Mouse (Mus musculus) embryonic facial prominence, embryonic 13.5 days (tissue): ENCODE measurements around the gene Rpgrip1l. TPM values are rescaled to one million over a fixed set of nuclear protein-coding genes. Genes with fewer than 3 reads are reported as not detected.

Experiments
- ATAC-seq: fragments of 200-750 bp; cut with Nextera tagmentation; 2 replicates; pipeline ENCODE4 v1.8.0; 2017; ENCODE audit warnings: low read depth; ENCODE audit not compliant: insufficient number of reproducible peaks, insufficient read depth, low FRiP score, low TSS enrichment
- H3K27ac ChIP-seq: fragments of 300-500 bp; sonication (generic); 2 replicates; pipeline ENCODE4 v1.5.1; 2015; ENCODE audit warnings: moderate library complexity, mild to moderate bottlenecking, inconsistent platforms
- H3K27me3 ChIP-seq: fragments of 300-500 bp; sonication (generic); 2 replicates; pipeline ENCODE4 v1.6.1; 2015; ENCODE audit warnings: mild to moderate bottlenecking, inconsistent platforms
- H3K36me3 ChIP-seq: fragments of 300-500 bp; sonication (generic); 2 replicates; pipeline ENCODE4 v1.6.1; 2015; ENCODE audit warnings: mild to moderate bottlenecking, inconsistent platforms
- H3K4me1 ChIP-seq: fragments of 300-500 bp; sonication (generic); 2 replicates; pipeline ENCODE4 v1.6.1; 2015; ENCODE audit warnings: inconsistent platforms
- H3K4me2 ChIP-seq: fragments of 300-500 bp; sonication (generic); 2 replicates; pipeline ENCODE4 v1.6.1; 2015; ENCODE audit warnings: moderate library complexity, mild to moderate bottlenecking, inconsistent platforms
- H3K4me3 ChIP-seq: fragments of 300-500 bp; sonication (generic); 2 replicates; pipeline ENCODE4 v1.5.1; 2015; ENCODE audit warnings: mild to moderate bottlenecking, inconsistent platforms
- H3K9ac ChIP-seq: fragments of 300-500 bp; sonication (generic); 2 replicates; pipeline ENCODE4 v1.6.1; 2015; ENCODE audit warnings: mild to moderate bottlenecking, inconsistent platforms
- H3K9me3 ChIP-seq: fragments of 300-500 bp; sonication (generic); 2 replicates; pipeline ENCODE4 v1.6.1; 2016; ENCODE audit warnings: inconsistent platforms
- WGBS: fragments of 180-500 bp; shearing (Covaris S2); methylation state at CpG from one replicate; pipeline ENCODE4 v1.1.7; 2015; ENCODE audit warnings: mixed read lengths; 5-methylcytosine and 5-hydroxymethylcytosine counted together
- polyA plus RNA-seq: library from polyadenylated mRNA; unstranded; fragments of >200 nt; fragmentation: Nextera tagmentation; extraction: Ambion mirVana; gene quantifications from 2 replicates; pipeline ENCODE4 v1.2.1, GENCODE M21; 2015

Gene Rpgrip1l
- polyA plus RNA-seq, 1 experiment from 2014 or later, result 21.5 TPM

GRCm38 (mm10) chr8:91224227-91224626 lies 88.8 kb downstream of the Rpgrip1l start:
- H3K27ac ChIP-seq, result no peak overlapping the region
- no peak overlapping the region for H3K9ac ChIP-seq
- WGBS, result 92% methylated on average over 7 of the region's 7 CpGs
- H3K36me3 ChIP-seq, result no peaks in the 10 kb centered on the region
- no peak overlapping the region for H3K4me2 ChIP-seq
- H3K9me3 ChIP-seq, result no peaks in the 10 kb centered on the region
- no peak for ATAC-seq
- H3K27me3 ChIP-seq, result no peaks in the 10 kb centered on the region
- 0 out of 2 replicates have a peak, but pooled peaks cover 3% of the 10 kb centered on the region for H3K4me1 ChIP-seq
- H3K4me3 ChIP-seq, result no peak overlapping the region

- H3K27me3 ChIP-seq, result no peaks in the 10 kb centered on the region
- H3K4me3 ChIP-seq, result no peak overlapping the region
- H3K27ac ChIP-seq, result peak overlapping the region; percentile 24; the same call in 1 of the 2 replicates
- H3K4me1 ChIP-seq, result peaks cover 15% of the 10 kb centered on the region
- no peaks in the 10 kb centered on the region for H3K9me3 ChIP-seq
- H3K4me2 ChIP-seq, result no peak overlapping the region
- no peak overlapping the region for H3K9ac ChIP-seq
- ATAC-seq, result peak; percentile 64; the same call in 1 of the 2 replicates
- H3K36me3 ChIP-seq, result no peaks in the 10 kb centered on the region
- WGBS, result 70% methylated on average over 2 of the region's 2 CpGs
These were observed 91.2 kb downstream of the Rpgrip1l start for GRCm38 (mm10) chr8:91221841-91222240.

GRCm38 (mm10) chr8:91218271-91218670 lies 94.8 kb downstream of the Rpgrip1l start:
- Histone ChIP-seq H3K9me3 (no peaks in the 10 kb centered on the region), H3K36me3 (no peaks in the 10 kb centered on the region), H3K4me3 (no peak overlapping the region), H3K27ac (peak overlapping the region; percentile 81), H3K27me3 (no peaks in the 10 kb centered on the region), H3K9ac (no peak overlapping the region), H3K4me2 (no peak overlapping the region), H3K4me1 (peaks cover 21% of the 10 kb centered on the region)
- no peak for ATAC-seq
- 52% methylated on average over 4 of the region's 4 CpGs for WGBS

GRCm38 (mm10) chr8:91217062-91217905 lies 95.8 kb downstream of the Rpgrip1l start:
- WGBS, result 40% methylated on average over 5 of the region's 5 CpGs
- no peaks in the 10 kb centered on the region for H3K9me3 ChIP-seq
- ATAC-seq, result no peak
- 0 out of 2 replicates have a peak overlapping the region, but pooled peaks have one; percentile 28 for H3K4me2 ChIP-seq
- 0 out of 2 replicates have a peak overlapping the region, but pooled peaks have one; percentile 7 for H3K9ac ChIP-seq
- H3K4me1 ChIP-seq, result peaks cover 21% of the 10 kb centered on the region
- H3K27ac ChIP-seq, result peak overlapping the region; percentile 81
- no peaks in the 10 kb centered on the region for H3K36me3 ChIP-seq
- H3K4me3 ChIP-seq, result no peak overlapping the region
- no peaks in the 10 kb centered on the region for H3K27me3 ChIP-seq

GRCm38 (mm10) chr8:91214287-91214686 lies 98.8 kb downstream of the Rpgrip1l start:
- no peak overlapping the region for H3K4me2 ChIP-seq
- H3K4me1 ChIP-seq, result peaks cover 19% of the 10 kb centered on the region
- no peaks in the 10 kb centered on the region for H3K27me3 ChIP-seq
- H3K36me3 ChIP-seq, result no peaks in the 10 kb centered on the region
- no peak overlapping the region for H3K9ac ChIP-seq
- 78% methylated on average over 3 of the region's 3 CpGs for WGBS
- ATAC-seq, result no peak
- no peaks in the 10 kb centered on the region for H3K9me3 ChIP-seq
- H3K4me3 ChIP-seq, result no peak overlapping the region
- H3K27ac ChIP-seq, result no peak overlapping the region

GRCm38 (mm10) chr8:91212948-91213347 lies 100.1 kb downstream of the Rpgrip1l start:
- Histone ChIP-seq H3K27me3 (no peaks in the 10 kb centered on the region), H3K4me2 (no peak overlapping the region), H3K27ac (no peak overlapping the region), H3K4me1 (peaks cover 16% of the 10 kb centered on the region), H3K9ac (no peak overlapping the region), H3K9me3 (no peaks in the 10 kb centered on the region), H3K4me3 (no peak overlapping the region), H3K36me3 (no peaks in the 10 kb centered on the region)
- ATAC-seq, result no peak
- WGBS, result 64% methylated on average over 2 of the region's 2 CpGs

- 71% methylated on average over 3 of the region's 3 CpGs for whole genome bisulfite sequencing
- H3K27ac ChIP-seq, result no peak overlapping the region
- peaks cover 4% of the 10 kb centered on the region; the same call in 1 of the 2 replicates for H3K4me1 ChIP-seq
- ATAC-seq, result no peak
- H3K36me3 ChIP-seq, result no peaks in the 10 kb centered on the region
- H3K27me3 ChIP-seq, result no peaks in the 10 kb centered on the region
- no peaks in the 10 kb centered on the region for H3K9me3 ChIP-seq
- no peak overlapping the region for H3K9ac ChIP-seq
- no peak overlapping the region for H3K4me3 ChIP-seq
- no peak overlapping the region for H3K4me2 ChIP-seq
These were observed 103.4 kb downstream of the Rpgrip1l start for GRCm38 (mm10) chr8:91209658-91210057.

- Histone ChIP-seq H3K27ac (no peak overlapping the region), H3K9me3 (no peaks in the 10 kb centered on the region), H3K4me3 (no peak overlapping the region), H3K4me2 (no peak overlapping the region), H3K36me3 (no peaks in the 10 kb centered on the region), H3K4me1 (peaks cover 4% of the 10 kb centered on the region; the same call in 1 of the 2 replicates), H3K27me3 (no peaks in the 10 kb centered on the region), H3K9ac (no peak overlapping the region)
- WGBS, result 76% methylated on average over 2 of the region's 2 CpGs
- ATAC-seq, result no peak
These were observed 105.4 kb downstream of the Rpgrip1l start for GRCm38 (mm10) chr8:91207676-91208075.

- H3K4me3 ChIP-seq, result no peak overlapping the region
- ATAC-seq, result no peak
- H3K4me1 ChIP-seq, result peaks cover 4% of the 10 kb centered on the region; the same call in 1 of the 2 replicates
- no peak overlapping the region for H3K27ac ChIP-seq
- 87% methylated on average over 6 of the region's 6 CpGs for WGBS
- no peaks in the 10 kb centered on the region for H3K27me3 ChIP-seq
- H3K36me3 ChIP-seq, result no peaks in the 10 kb centered on the region
- no peaks in the 10 kb centered on the region for H3K9me3 ChIP-seq
- no peak overlapping the region for H3K9ac ChIP-seq
- no peak overlapping the region for H3K4me2 ChIP-seq
These were observed 107.2 kb downstream of the Rpgrip1l start for GRCm38 (mm10) chr8:91205897-91206296.

GRCm38 (mm10) chr8:91201184-91201583 lies 111.9 kb downstream of the Rpgrip1l start:
- Histone ChIP-seq H3K4me2 (no peak overlapping the region), H3K4me3 (no peak overlapping the region), H3K9ac (no peak overlapping the region), H3K36me3 (no peaks in the 10 kb centered on the region), H3K9me3 (no peaks in the 10 kb centered on the region), H3K27ac (no peak overlapping the region), H3K27me3 (no peaks in the 10 kb centered on the region), H3K4me1 (peaks cover 14% of the 10 kb centered on the region; the same call in 1 of the 2 replicates)
- no peak for ATAC-seq
- 64% methylated on average over 2 of the region's 2 CpGs for WGBS

GRCm38 (mm10) chr8:91199876-91200275 lies 113.2 kb downstream of the Rpgrip1l start, which contains the start of gene Aktip:
Gene Aktip (minus strand): TSS chr8:91199976.
- ATAC-seq, result no peak
- H3K36me3 ChIP-seq, result no peaks in the 10 kb centered on the region
- no peak within 1 kb of the TSS for H3K4me3 ChIP-seq
- no peak within 1 kb of the TSS for H3K9ac ChIP-seq
- H3K27me3 ChIP-seq, result no peaks in the 10 kb centered on the region
- 93% methylated on average over 7 of the region's 7 CpGs for WGBS
- no peak within 1 kb of the TSS for H3K4me2 ChIP-seq
- peaks cover 14% of the 10 kb centered on the region; the same call in 1 of the 2 replicates for H3K4me1 ChIP-seq
- H3K27ac ChIP-seq, result no peak within 1 kb of the TSS
- H3K9me3 ChIP-seq, result no peaks in the 10 kb centered on the region

GRCm38 (mm10) chr8:91198036-91198435 lies 115.0 kb downstream of the Rpgrip1l start:
- H3K4me3 ChIP-seq, result no peak overlapping the region
- no peak overlapping the region for H3K4me2 ChIP-seq
- H3K4me1 ChIP-seq, result peaks cover 20% of the 10 kb centered on the region
- no peak for ATAC-seq
- 24% methylated on average over 3 of the region's 3 CpGs for WGBS
- H3K27me3 ChIP-seq, result peaks cover 8% of the 10 kb centered on the region
- no peaks in the 10 kb centered on the region for H3K9me3 ChIP-seq
- H3K27ac ChIP-seq, result no peak overlapping the region; the same call in 1 of the 2 replicates
- no peaks in the 10 kb centered on the region for H3K36me3 ChIP-seq
- no peak overlapping the region for H3K9ac ChIP-seq
